Mouse (Mus musculus) hindbrain, embryonic 10.5 days (tissue): ENCODE measurements at regions not wholly inside any gene's neighbourhood (a gene's known extent, or its start where the extent isn't known, plus 50 kb on each side); places are given as distances from the start of the nearest gene placed in this dataset.

ENCODE experiments used
- DNase-seq: peaks from one replicate; pipeline ENCODE4 v3.0.0-alpha.2; 2017; ENCODE audit warnings: low spot score
- H3K27ac ChIP-seq: fragments of 300-500 bp; sonication (generic); 2 replicates; pipeline ENCODE4 v1.5.1; 2016; ENCODE audit warnings: mild to moderate bottlenecking, moderate library complexity
- H3K27me3 ChIP-seq: fragments of 300-500 bp; sonication (generic); 2 replicates; pipeline ENCODE4 v1.6.1; 2016; ENCODE audit warnings: mild to moderate bottlenecking; ENCODE audit not compliant: poor library complexity, insufficient read depth, severe bottlenecking
- H3K36me3 ChIP-seq: fragments of 300-500 bp; sonication (generic); 2 replicates; pipeline ENCODE4 v1.6.1; 2016; ENCODE audit warnings: mild to moderate bottlenecking, moderate library complexity
- H3K4me1 ChIP-seq: fragments of 300-500 bp; sonication (generic); replicated peaks from 2 replicates; pipeline ENCODE4 v1.6.1; 2016; ENCODE audit warnings: mild to moderate bottlenecking
- H3K4me3 ChIP-seq: fragments of 300-500 bp; sonication (generic); 2 replicates; pipeline ENCODE4 v1.5.1; 2016; ENCODE audit warnings: mild to moderate bottlenecking, moderate library complexity
- H3K9me3 ChIP-seq: fragments of 300-500 bp; sonication (generic); 2 replicates; pipeline ENCODE4 v1.6.1; 2016; ENCODE audit warnings: mild to moderate bottlenecking, moderate library complexity
- WGBS: fragments of 180-500 bp; shearing (Covaris S2); methylation state at CpG from one replicate; pipeline ENCODE4 v1.1.7; 2016; 5-methylcytosine and 5-hydroxymethylcytosine counted together

GRCm38 (mm10) chr13:6255303-6255702 lies 292.6 kb upstream of the Pitrm1 start:
- 89% methylated on average over 5 of the region's 5 CpGs for WGBS
- Histone ChIP-seq H3K36me3 (no peaks in the 10 kb centered on the region), H3K4me3 (no peak overlapping the region), H3K27ac (no peak overlapping the region), H3K4me1 (peaks cover 12% of the 10 kb centered on the region), H3K27me3 (no peaks in the 10 kb centered on the region), H3K9me3 (no peaks in the 10 kb centered on the region)
- DNase-seq: no peak

- Histone ChIP-seq H3K27me3 (no peaks in the 10 kb centered on the region), H3K4me3 (no peak overlapping the region), H3K4me1 (peaks cover 7% of the 10 kb centered on the region), H3K9me3 (no peaks in the 10 kb centered on the region), H3K27ac (no peak overlapping the region), H3K36me3 (no peaks in the 10 kb centered on the region)
- DNase-seq: no peak
These were observed 292.0 kb upstream of the Pitrm1 start for GRCm38 (mm10) chr13:6255728-6256496.

- Histone ChIP-seq H3K36me3 (no peaks in the 10 kb centered on the region), H3K4me3 (no peak overlapping the region), H3K9me3 (no peaks in the 10 kb centered on the region), H3K27me3 (no peaks in the 10 kb centered on the region), H3K27ac (no peak overlapping the region), H3K4me1 (no peaks in the 10 kb centered on the region)
- 80% methylated on average over 1 of the region's 1 CpGs for WGBS
- DNase-seq: no peak
These were observed 289.5 kb upstream of the Pitrm1 start for GRCm38 (mm10) chr13:6258456-6258855.

GRCm38 (mm10) chr13:6260321-6260865 lies 287.6 kb upstream of the Pitrm1 start:
- Histone ChIP-seq H3K27me3 (no peaks in the 10 kb centered on the region), H3K9me3 (no peaks in the 10 kb centered on the region), H3K4me1 (no peaks in the 10 kb centered on the region), H3K27ac (no peak overlapping the region), H3K4me3 (no peak overlapping the region), H3K36me3 (no peaks in the 10 kb centered on the region)
- no peak for DNase-seq
- WGBS: 89% methylated on average over 3 of the region's 3 CpGs

- no peaks in the 10 kb centered on the region for H3K9me3 ChIP-seq
- H3K4me1 ChIP-seq: no peaks in the 10 kb centered on the region
- H3K4me3 ChIP-seq: no peak overlapping the region
- no peaks in the 10 kb centered on the region for H3K36me3 ChIP-seq
- no peaks in the 10 kb centered on the region for H3K27me3 ChIP-seq
- 88% methylated on average over 4 of the region's 4 CpGs for WGBS
- H3K27ac ChIP-seq: no peak overlapping the region
- no peak for DNase-seq
These were observed 286.5 kb upstream of the Pitrm1 start for GRCm38 (mm10) chr13:6261458-6261857.

- H3K27ac ChIP-seq: no peak overlapping the region
- DNase-seq: no peak
- 92% methylated on average over 1 of the region's 1 CpGs for WGBS
- H3K4me3 ChIP-seq: no peak overlapping the region
- no peaks in the 10 kb centered on the region for H3K36me3 ChIP-seq
- H3K9me3 ChIP-seq: no peaks in the 10 kb centered on the region
- no peaks in the 10 kb centered on the region for H3K4me1 ChIP-seq
- no peaks in the 10 kb centered on the region for H3K27me3 ChIP-seq
These were observed 277.4 kb upstream of the Pitrm1 start for GRCm38 (mm10) chr13:6270546-6270945.

GRCm38 (mm10) chr13:6272932-6273331 lies 275.0 kb upstream of the Pitrm1 start:
- Histone ChIP-seq H3K4me3 (no peak overlapping the region), H3K27me3 (no peaks in the 10 kb centered on the region), H3K36me3 (no peaks in the 10 kb centered on the region), H3K27ac (no peak overlapping the region), H3K9me3 (no peaks in the 10 kb centered on the region), H3K4me1 (no peaks in the 10 kb centered on the region)
- DNase-seq: no peak
- WGBS: 76% methylated on average over 1 of the region's 1 CpGs

- Histone ChIP-seq H3K27me3 (no peaks in the 10 kb centered on the region), H3K4me1 (no peaks in the 10 kb centered on the region), H3K9me3 (no peaks in the 10 kb centered on the region), H3K27ac (no peak overlapping the region), H3K36me3 (no peaks in the 10 kb centered on the region), H3K4me3 (no peak overlapping the region)
- DNase-seq: no peak
- WGBS: 88% methylated on average over 1 of the region's 1 CpGs
These were observed 267.9 kb upstream of the Pitrm1 start for GRCm38 (mm10) chr13:6280073-6280472.

- Histone ChIP-seq H3K9me3 (no peaks in the 10 kb centered on the region), H3K27me3 (no peaks in the 10 kb centered on the region), H3K27ac (no peak overlapping the region), H3K36me3 (no peaks in the 10 kb centered on the region), H3K4me3 (no peak overlapping the region), H3K4me1 (no peaks in the 10 kb centered on the region)
- 85% methylated on average over 6 of the region's 6 CpGs for WGBS
- DNase-seq: no peak
These were observed 259.8 kb upstream of the Pitrm1 start for GRCm38 (mm10) chr13:6288109-6288508.

GRCm38 (mm10) chr13:6292098-6292497 lies 255.9 kb upstream of the Pitrm1 start:
- no peak overlapping the region for H3K4me3 ChIP-seq
- H3K27ac ChIP-seq: no peak overlapping the region
- H3K36me3 ChIP-seq: no peaks in the 10 kb centered on the region
- no peaks in the 10 kb centered on the region for H3K27me3 ChIP-seq
- H3K4me1 ChIP-seq: 0 out of 2 replicates have a peak, but pooled peaks cover 4% of the 10 kb centered on the region
- no peak for DNase-seq
- 51% methylated on average over 3 of the region's 3 CpGs for WGBS
- H3K9me3 ChIP-seq: no peaks in the 10 kb centered on the region

GRCm38 (mm10) chr13:6305718-6306117 lies 242.2 kb upstream of the Pitrm1 start:
- no peak overlapping the region for H3K27ac ChIP-seq
- no peaks in the 10 kb centered on the region for H3K9me3 ChIP-seq
- DNase-seq: no peak
- H3K27me3 ChIP-seq: no peaks in the 10 kb centered on the region
- H3K36me3 ChIP-seq: no peaks in the 10 kb centered on the region
- H3K4me3 ChIP-seq: no peak overlapping the region
- no peaks in the 10 kb centered on the region for H3K4me1 ChIP-seq

GRCm38 (mm10) chr13:6306616-6306988 lies 241.3 kb upstream of the Pitrm1 start:
- no peak for DNase-seq
- no peak overlapping the region for H3K27ac ChIP-seq
- H3K9me3 ChIP-seq: no peaks in the 10 kb centered on the region
- 78% methylated on average over 4 of the region's 4 CpGs for WGBS
- no peaks in the 10 kb centered on the region for H3K4me1 ChIP-seq
- H3K27me3 ChIP-seq: no peaks in the 10 kb centered on the region
- no peak overlapping the region for H3K4me3 ChIP-seq
- no peaks in the 10 kb centered on the region for H3K36me3 ChIP-seq

GRCm38 (mm10) chr13:6306989-6307917 lies 240.7 kb upstream of the Pitrm1 start:
- Histone ChIP-seq H3K27me3 (no peaks in the 10 kb centered on the region), H3K4me3 (no peak overlapping the region), H3K4me1 (no peaks in the 10 kb centered on the region), H3K9me3 (no peaks in the 10 kb centered on the region), H3K36me3 (no peaks in the 10 kb centered on the region), H3K27ac (no peak overlapping the region)
- WGBS: 73% methylated on average over 7 of the region's 7 CpGs
- no peak for DNase-seq
